Mouse (Mus musculus) stomach, postnatal 0 days (tissue): ENCODE measurements around the gene Slc4a11. TPM values are rescaled to one million over a fixed set of nuclear protein-coding genes. Genes with fewer than 3 reads are reported as not detected.
A peak's percentile ranks its signal among the peaks of the same experiment; 100 is the strongest.

ENCODE experiments used
- ATAC-seq: fragments of 200-750 bp; cut with Nextera tagmentation; 2 replicates; pipeline ENCODE4 v1.8.0; 2017; ENCODE audit not compliant: low FRiP score, low TSS enrichment
- DNase-seq: peaks from one replicate; pipeline ENCODE4 v3.0.0-alpha.2; 2016; ENCODE audit warnings: low spot score
- H3K27ac ChIP-seq: fragments of 300-500 bp; sonication (generic); replicated peaks from 2 replicates; pipeline ENCODE4 v1.5.1; 2014; ENCODE audit warnings: mild to moderate bottlenecking, control low read depth
- H3K27me3 ChIP-seq: fragments of 300-500 bp; sonication (generic); 2 replicates; pipeline ENCODE4 v1.6.1; 2014; ENCODE audit warnings: low read length; ENCODE audit not compliant: control insufficient read depth, insufficient read depth
- H3K36me3 ChIP-seq: fragments of 300-500 bp; sonication (generic); 2 replicates; pipeline ENCODE4 v1.6.1; 2014; ENCODE audit warnings: low read length, mixed read lengths; ENCODE audit not compliant: control insufficient read depth, insufficient read depth
- H3K4me1 ChIP-seq: fragments of 300-500 bp; sonication (generic); replicated peaks from 2 replicates; pipeline ENCODE4 v1.6.1; 2014; ENCODE audit warnings: antibody characterized with exemption; ENCODE audit not compliant: control insufficient read depth, insufficient read depth
- H3K4me2 ChIP-seq: fragments of 300-500 bp; sonication (generic); replicated peaks from 2 replicates; pipeline ENCODE4 v1.6.1; 2014; ENCODE audit warnings: low read depth, mild to moderate bottlenecking, control low read depth, moderate library complexity
- H3K4me3 ChIP-seq: fragments of 300-500 bp; sonication (generic); 2 replicates; pipeline ENCODE4 v1.5.1; 2014; ENCODE audit warnings: low read depth, low read length, control low read depth
- H3K9ac ChIP-seq: fragments of 300-500 bp; sonication (generic); 2 replicates; pipeline ENCODE4 v1.6.1; 2014; ENCODE audit warnings: mild to moderate bottlenecking, low read length, control low read depth, mixed read lengths
- H3K9me3 ChIP-seq: fragments of 300-500 bp; sonication (generic); 2 replicates; pipeline ENCODE4 v1.6.1; 2016; ENCODE audit warnings: low read length; ENCODE audit not compliant: control insufficient read depth
- CTCF ChIP-seq: IDR thresholded peaks from 2 replicates; pipeline ENCODE4 v1.5.1; 2016; ENCODE audit warnings: antibody characterized with exemption, low read depth, mild to moderate bottlenecking, moderate library complexity
- EP300 ChIP-seq: optimal IDR thresholded peaks from 2 replicates; pipeline ENCODE3; 2016; ENCODE audit warnings: antibody characterized with exemption
- WGBS: fragments of 180-500 bp; shearing (Covaris S2); extraction: QIAGEN DNeasy Blood & Tissue Kit; methylation state at CpG from one replicate; pipeline ENCODE4 v1.1.7; 2014; 5-methylcytosine and 5-hydroxymethylcytosine counted together
- polyA plus RNA-seq: library from polyadenylated mRNA; unstranded; fragments of >200 nt; fragmentation: Nextera tagmentation; extraction: Ambion mirVana; gene quantifications from 2 replicates; pipeline ENCODE4 v1.2.1, GENCODE M21; 2015

Gene Slc4a11
- polyA plus RNA-seq, 1 experiment from 2014 or later, result 0.27 TPM

DNA sequence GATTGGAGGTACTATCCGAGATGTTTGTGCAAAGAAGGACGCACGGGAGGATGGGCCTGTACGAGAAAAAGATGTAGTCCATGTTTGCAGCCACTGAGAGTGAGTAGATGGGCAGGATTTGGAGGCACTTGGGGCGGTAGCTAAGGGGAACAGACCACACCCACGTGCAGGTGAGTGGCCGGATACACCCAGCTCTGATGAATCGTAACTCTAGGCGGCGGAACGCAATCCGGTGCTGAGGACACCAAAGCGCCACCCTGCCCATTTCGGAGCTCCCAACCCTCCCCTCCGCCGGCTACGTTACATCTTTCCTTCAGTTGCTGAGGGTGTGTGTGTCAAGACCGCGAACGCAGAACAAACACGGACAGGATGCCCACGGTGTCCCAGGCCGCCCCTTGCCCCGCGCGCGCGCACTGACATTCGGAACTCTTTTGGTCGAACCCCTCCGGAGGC lies 593 bp downstream of the Slc4a11 start:
- TF ChIP-seq CTCF (no peak), EP300 (no peak)
- Histone ChIP-seq H3K4me2 (peak overlapping the region; percentile 100), H3K9ac (peak overlapping the region; percentile 55), H3K4me1 (0 out of 2 replicates have a peak, but pooled peaks cover 2% of the 10 kb centered on the region), H3K27me3 (no peaks in the 10 kb centered on the region), H3K9me3 (no peaks in the 10 kb centered on the region), H3K4me3 (peak overlapping the region; percentile 55), H3K36me3 (no peaks in the 10 kb centered on the region), H3K27ac (no peak overlapping the region)
- peak; percentile 38 for ATAC-seq
- peak; percentile 55 for DNase-seq
- WGBS, result 1% methylated on average over 31 of the region's 31 CpGs

DNA sequence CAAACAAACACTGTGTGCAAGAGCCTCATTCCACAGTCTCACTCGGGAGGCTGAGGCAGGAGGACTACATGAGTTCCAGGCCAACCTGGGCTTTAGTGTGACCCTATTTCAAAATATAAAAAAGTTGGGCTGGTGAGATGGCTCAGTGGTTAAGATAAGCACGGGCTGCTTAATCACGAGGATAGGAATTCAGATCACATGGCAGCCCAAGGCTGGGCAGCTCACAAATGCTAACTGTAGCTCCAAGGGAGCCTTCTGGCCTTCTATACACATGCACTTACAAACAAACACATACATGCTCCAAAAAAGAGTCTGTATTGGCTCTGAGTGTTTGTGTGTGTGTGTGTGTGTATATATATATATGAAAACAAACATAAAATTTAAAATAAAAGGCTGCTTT lies 3.8 kb downstream of the Slc4a11 start:
- H3K9me3 ChIP-seq, result no peaks in the 10 kb centered on the region
- ATAC-seq (no peak), DNase-seq (no peak)
- no peaks in the 10 kb centered on the region for H3K36me3 ChIP-seq
- no peak overlapping the region for H3K9ac ChIP-seq
- H3K4me3 ChIP-seq, result no peak overlapping the region
- WGBS, result 50% methylated on average over 3 of the region's 3 CpGs
- H3K4me1 ChIP-seq, result 0 out of 2 replicates have a peak, but pooled peaks cover 2% of the 10 kb centered on the region
- H3K4me2 ChIP-seq, result no peak overlapping the region
- no peak overlapping the region for H3K27ac ChIP-seq
- no peaks in the 10 kb centered on the region for H3K27me3 ChIP-seq
- no peak for TF ChIP-seq EP300
- no peak for TF ChIP-seq CTCF

DNA sequence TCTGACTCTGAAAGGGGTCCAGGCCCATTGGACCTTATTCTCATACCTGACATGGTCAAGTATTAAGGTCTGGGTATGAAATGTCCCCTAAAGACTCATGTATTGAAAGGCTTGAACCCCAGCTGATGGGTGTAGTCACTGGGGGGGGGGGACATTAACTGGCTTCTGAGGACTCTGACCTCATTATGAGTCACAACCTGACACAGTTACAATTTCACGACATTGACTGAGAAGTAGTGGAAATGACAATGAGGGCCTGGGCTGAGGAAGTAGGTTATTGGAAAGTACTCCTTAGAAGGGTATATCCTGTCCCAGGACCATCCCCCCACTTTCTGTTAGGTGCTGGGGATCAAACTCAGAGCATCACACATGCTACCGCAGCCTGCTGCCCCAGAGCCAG lies 8.3 kb downstream of the Slc4a11 start:
- Histone ChIP-seq H3K9ac (no peak overlapping the region), H3K27me3 (no peaks in the 10 kb centered on the region), H3K4me3 (no peak overlapping the region), H3K4me2 (no peak overlapping the region), H3K4me1 (no peaks in the 10 kb centered on the region), H3K9me3 (no peaks in the 10 kb centered on the region), H3K27ac (no peak overlapping the region), H3K36me3 (0 out of 2 replicates have a peak, but pooled peaks cover 3% of the 10 kb centered on the region)
- 56% methylated on average over 2 of the region's 2 CpGs for WGBS
- TF ChIP-seq EP300 (no peak), CTCF (no peak)
- ATAC-seq (no peak), DNase-seq (no peak)

DNA sequence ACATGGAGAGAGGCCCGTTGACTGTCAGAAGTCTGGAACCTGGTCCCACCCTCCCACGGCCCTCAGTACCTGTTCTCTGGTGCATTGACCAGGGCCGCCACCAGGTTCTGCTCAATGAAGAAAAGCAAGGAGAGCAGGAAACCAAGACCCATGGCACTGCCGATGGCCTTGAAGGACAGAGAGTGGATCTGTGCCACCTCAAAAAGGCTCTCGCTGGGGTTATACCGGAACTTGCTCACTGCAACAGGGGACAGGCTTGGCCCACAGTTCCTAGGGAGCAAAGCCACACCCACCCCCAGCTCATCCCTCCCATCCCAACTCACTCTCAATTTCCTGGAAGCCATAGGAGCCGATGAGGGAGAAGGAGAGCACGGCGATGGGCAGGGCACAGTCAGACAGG lies 11.9 kb downstream of the Slc4a11 start:
- ATAC-seq, result no peak
- Histone ChIP-seq H3K4me2 (no peak overlapping the region), H3K27ac (no peak overlapping the region), H3K9ac (no peak overlapping the region), H3K4me1 (no peaks in the 10 kb centered on the region), H3K9me3 (no peaks in the 10 kb centered on the region), H3K27me3 (no peaks in the 10 kb centered on the region), H3K4me3 (no peak overlapping the region), H3K36me3 (0 out of 2 replicates have a peak, but pooled peaks cover 3% of the 10 kb centered on the region)
- DNase-seq, result no peak
- TF ChIP-seq CTCF (no peak), EP300 (no peak)
- 85% methylated on average over 9 of the region's 9 CpGs for WGBS

DNA sequence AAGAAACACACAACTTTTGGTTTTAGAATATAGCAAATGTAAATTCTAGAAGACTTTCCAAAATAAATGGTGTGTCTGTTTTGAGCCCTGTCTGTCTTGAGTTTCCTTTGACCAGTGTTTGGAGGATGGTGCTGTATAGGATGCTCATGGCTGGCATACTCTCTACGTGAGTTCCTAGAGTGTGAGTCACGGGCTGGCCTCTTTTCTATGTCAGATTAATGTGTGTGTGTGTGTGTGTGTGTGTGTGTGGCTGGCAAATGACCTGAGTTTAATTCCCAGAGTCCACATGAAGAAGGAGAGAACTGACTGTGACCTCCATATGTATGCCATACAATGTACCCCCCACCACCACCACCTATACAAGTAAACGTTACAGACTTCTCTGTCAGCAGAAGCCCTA lies 15.8 kb downstream of the Slc4a11 start:
- no peak overlapping the region for H3K27ac ChIP-seq

DNA sequence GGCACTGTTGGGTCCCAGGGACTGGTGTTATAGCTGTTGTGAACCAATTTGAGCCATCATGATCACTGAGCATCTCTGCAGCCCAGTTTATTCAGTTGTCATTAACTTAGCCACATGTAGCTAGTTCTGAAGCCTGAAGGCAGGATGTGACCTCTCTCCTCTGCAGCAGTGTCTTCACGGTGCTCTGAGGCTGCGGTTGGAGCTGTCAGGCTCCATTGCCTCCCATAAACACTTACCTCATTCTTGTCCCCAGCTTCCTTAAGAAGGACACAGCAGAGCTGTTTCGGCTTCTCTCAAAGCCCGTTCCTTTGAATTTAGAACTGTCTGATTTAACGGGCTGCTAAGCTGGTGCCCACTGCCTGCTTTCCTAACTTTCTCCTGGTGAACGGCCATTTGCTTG lies 17.4 kb downstream of the Slc4a11 start:
- H3K36me3 ChIP-seq, result peaks cover 26% of the 10 kb centered on the region
- no peak overlapping the region for H3K27ac ChIP-seq
- no peak for TF ChIP-seq CTCF
- no peak for TF ChIP-seq EP300

More for the DNA sequence above, 15.8 kb downstream of the Slc4a11 start:
- no peak overlapping the region for H3K9ac ChIP-seq
- no peaks in the 10 kb centered on the region for H3K27me3 ChIP-seq
- H3K4me2 ChIP-seq, result no peak overlapping the region
- no peaks in the 10 kb centered on the region for H3K9me3 ChIP-seq
- ATAC-seq (no peak), DNase-seq (no peak)
- 73% methylated on average over 3 of the region's 3 CpGs for WGBS
- no peaks in the 10 kb centered on the region for H3K4me1 ChIP-seq
- H3K4me3 ChIP-seq, result no peak overlapping the region
- TF ChIP-seq CTCF (no peak), EP300 (no peak)
- H3K36me3 ChIP-seq, result peaks cover 13% of the 10 kb centered on the region

More for the DNA sequence above, 17.4 kb downstream of the Slc4a11 start:
- H3K27me3 ChIP-seq, result no peaks in the 10 kb centered on the region
- no peaks in the 10 kb centered on the region for H3K9me3 ChIP-seq
- WGBS, result 95% methylated on average over 6 of the region's 6 CpGs
- H3K4me1 ChIP-seq, result no peaks in the 10 kb centered on the region
- DNase-seq (no peak), ATAC-seq (no peak)
- no peak overlapping the region for H3K4me3 ChIP-seq
- H3K4me2 ChIP-seq, result no peak overlapping the region
- H3K9ac ChIP-seq, result no peak overlapping the region
